Mouse (Mus musculus): ENCODE measurements around the gene Srbd1.

GRCm38 (mm10) chr17:86183788-86184187 is 38.8 kb upstream of the Srbd1 start:
- TF ChIP-seq EP300 (IDR thresholded peaks at IDR 0.05; ENCODE audit: insufficient read depth, low read depth, low read length) (no peak), CTCF (IDR thresholded peaks at IDR 0.05; ENCODE audit: low read depth, low read length) (no peak)
